Mouse (Mus musculus): ENCODE data around the gene Vps13c.

The Vps13c gene

GRCm38 (mm10) chr9:68022311-68023043, 182.3 kb downstream of the Vps13c start:
- DNase-seq: no peak

- no peak for DNase-seq
Observed at GRCm38 (mm10) chr9:68028631-68029030, 188.4 kb downstream of the Vps13c start.

GRCm38 (mm10) chr9:68033771-68034170, 193.6 kb downstream of the Vps13c start:
- DNase-seq: no peak

Measured in cerebellum, adult 11 months (tissue).